Mouse (Mus musculus): Measurements from ENCODE around the gene Arl14. TPM values are rescaled to one million over a fixed set of nuclear protein-coding genes. Genes with fewer than 3 reads are reported as not detected.
A peak's percentile ranks its signal among the peaks of the same experiment; 100 is the strongest.
"Not testable (repeated sequence)": the region's sequence is repeated elsewhere in the genome, so short reads cannot be mapped to it uniquely, and the experiment has no call there.

Gene Arl14
- polyA plus RNA-seq, 1 experiment from 2014 or later = not detected

DNA sequence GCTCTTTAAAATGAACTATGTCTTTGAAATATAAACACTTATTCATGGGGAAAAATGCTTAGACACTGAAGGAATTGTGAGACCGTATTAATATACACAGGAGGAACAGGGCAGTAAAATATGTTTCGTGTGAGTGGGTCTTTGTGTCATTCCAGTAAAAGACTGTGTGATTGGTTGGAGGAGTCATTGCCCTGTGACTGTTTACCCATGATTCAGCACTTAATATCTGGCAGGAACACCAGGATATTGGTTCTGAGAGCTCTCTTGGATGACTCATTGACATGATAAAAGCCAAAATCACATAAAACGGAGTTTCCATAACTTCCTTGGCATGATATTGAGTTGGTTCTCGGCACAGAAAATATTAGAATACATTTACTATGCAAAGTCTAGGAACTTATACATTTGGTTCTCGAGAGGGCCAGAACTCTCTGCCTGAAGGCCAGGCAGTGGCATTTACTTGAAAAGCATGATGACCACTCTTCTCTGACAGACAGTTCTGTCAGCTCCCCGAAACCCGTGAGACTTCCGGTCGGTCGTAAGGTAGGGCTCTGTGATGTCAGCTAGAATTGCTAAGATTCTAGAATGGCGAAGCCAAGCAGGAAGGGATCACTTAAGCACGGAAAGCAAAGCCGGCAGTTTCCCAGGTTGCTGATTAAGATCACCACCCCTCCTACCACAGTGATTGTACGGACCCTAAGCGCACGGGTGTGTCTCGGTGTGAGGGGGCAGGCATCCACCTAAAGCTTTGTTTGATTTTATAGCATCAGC lies 31.1 kb downstream of the Arl14 start:
- H3K9me3 ChIP-seq = no peaks in the 10 kb centered on the region
- no peak for ATAC-seq (replicated peaks)
- WGBS = 93% methylated on average over 17 of the region's 17 CpGs

GRCm38 (mm10) chr3:69254676-69255075 lies 32.5 kb downstream of the Arl14 start:
- Histone ChIP-seq H3K9ac (replicated peaks) (no peak overlapping the region), H3K27ac (replicated peaks) (no peak overlapping the region), H3K9me3 (no peaks in the 10 kb centered on the region), H3K27me3 (no peaks in the 10 kb centered on the region), H3K4me1 (no peaks in the 10 kb centered on the region), H3K4me2 (replicated peaks) (no peak overlapping the region), H3K4me3 (no peak overlapping the region), H3K36me3 (no peaks in the 10 kb centered on the region)
- ATAC-seq (replicated peaks) = no peak
- 30% methylated on average over 7 of the region's 7 CpGs for WGBS

More for the DNA sequence above, 31.1 kb downstream of the Arl14 start:
- H3K27ac ChIP-seq (replicated peaks) = no peak overlapping the region
- H3K36me3 ChIP-seq = no peaks in the 10 kb centered on the region
- H3K4me3 ChIP-seq = no peak overlapping the region
- no peaks in the 10 kb centered on the region for H3K4me1 ChIP-seq
- no peak overlapping the region for H3K4me2 ChIP-seq (replicated peaks)
- no peaks in the 10 kb centered on the region for H3K27me3 ChIP-seq
- no peak overlapping the region for H3K9ac ChIP-seq (replicated peaks)

- Histone ChIP-seq H3K4me3 (no peak overlapping the region), H3K9ac (replicated peaks) (no peak overlapping the region), H3K27ac (replicated peaks) (no peak overlapping the region), H3K4me2 (replicated peaks) (no peak overlapping the region), H3K27me3 (no peaks in the 10 kb centered on the region), H3K4me1 (no peaks in the 10 kb centered on the region), H3K36me3 (no peaks in the 10 kb centered on the region), H3K9me3 (no peaks in the 10 kb centered on the region)
- 7% methylated on average over 2 of the region's 2 CpGs for WGBS
- ATAC-seq (replicated peaks) = peak; percentile 77; the same call in 1 of the 2 replicates
Observed at GRCm38 (mm10) chr3:69257049-69257699, 35.0 kb downstream of the Arl14 start.

- no peak for ATAC-seq (replicated peaks)
- Histone ChIP-seq H3K4me1 (no peaks in the 10 kb centered on the region), H3K4me3 (no peak overlapping the region), H3K9me3 (no peaks in the 10 kb centered on the region), H3K27me3 (no peaks in the 10 kb centered on the region), H3K27ac (replicated peaks) (no peak overlapping the region), H3K9ac (replicated peaks) (no peak overlapping the region), H3K4me2 (replicated peaks) (no peak overlapping the region), H3K36me3 (no peaks in the 10 kb centered on the region)
- WGBS = 87% methylated on average over 7 of the region's 7 CpGs
Observed at GRCm38 (mm10) chr3:69263010-69263643, 40.9 kb downstream of the Arl14 start.

DNA sequence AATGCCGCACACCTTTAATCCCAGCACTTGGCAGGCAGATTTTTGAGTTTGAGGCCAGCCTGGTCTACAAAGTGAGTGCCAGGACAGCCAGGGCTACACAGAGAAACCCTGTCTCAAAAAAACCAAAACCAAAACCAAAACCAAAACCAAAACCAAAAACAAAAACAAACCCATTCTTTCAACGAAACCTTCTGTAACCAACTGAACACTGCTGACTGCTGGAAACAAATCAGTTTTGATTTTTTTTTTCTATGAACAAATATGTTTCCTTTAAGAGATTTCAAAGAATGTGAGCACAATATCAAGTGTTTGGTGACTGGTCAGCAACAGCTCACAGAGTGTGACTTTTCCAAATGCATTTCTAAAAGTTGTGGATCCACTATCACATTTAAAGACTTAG lies 42.1 kb downstream of the Arl14 start:
- H3K27me3 ChIP-seq; ATAC-seq (replicated peaks); H3K4me1 ChIP-seq; H3K36me3 ChIP-seq; H3K27ac ChIP-seq (replicated peaks); H3K4me2 ChIP-seq (replicated peaks); H3K9me3 ChIP-seq; H3K4me3 ChIP-seq; H3K9ac ChIP-seq (replicated peaks): not testable (repeated sequence)
- WGBS = 87% methylated on average over 2 of the region's 2 CpGs

DNA sequence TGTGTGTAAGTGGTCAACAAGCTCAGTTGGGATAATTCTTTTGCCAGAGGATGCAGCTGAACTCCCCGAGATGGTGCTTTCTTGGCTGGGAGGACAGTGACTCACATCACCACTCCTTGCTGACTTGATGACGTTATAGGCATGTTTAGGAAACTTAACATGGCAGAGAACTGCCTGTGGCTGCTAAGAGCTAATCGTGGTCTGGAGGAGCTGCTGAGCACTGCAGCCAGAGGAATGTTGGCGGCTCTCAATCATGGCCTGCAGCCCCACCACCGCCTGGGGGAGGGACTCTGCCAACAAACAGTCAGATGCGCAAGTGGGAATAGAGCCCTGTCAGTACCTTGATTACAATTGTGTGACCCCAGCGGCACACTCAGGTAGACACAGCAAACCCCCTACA lies 49.6 kb downstream of the Arl14 start:
- Histone ChIP-seq H3K9ac (replicated peaks) (no peak overlapping the region), H3K36me3 (no peaks in the 10 kb centered on the region), H3K27me3 (no peaks in the 10 kb centered on the region), H3K27ac (replicated peaks) (no peak overlapping the region), H3K9me3 (no peaks in the 10 kb centered on the region), H3K4me1 (peaks cover 10% of the 10 kb centered on the region), H3K4me2 (replicated peaks) (no peak overlapping the region), H3K4me3 (no peak overlapping the region)
- no peak for ATAC-seq (replicated peaks)
- 72% methylated on average over 7 of the region's 7 CpGs for WGBS

Other genes starting within 250 kb of the Arl14 start
- gene Ift80, start 217.8 kb upstream of the Arl14 start, polyA plus RNA-seq (2015; fragmentation: Nextera tagmentation; extraction: Ambion mirVana) = 10.9 and 11.7 TPM in 2 replicates
- gene Smc4, start 217.7 kb upstream of the Arl14 start, polyA plus RNA-seq (2015; fragmentation: Nextera tagmentation; extraction: Ambion mirVana) = 102 and 106 TPM in 2 replicates
- gene Trim59, start 177.7 kb upstream of the Arl14 start, polyA plus RNA-seq (2015; fragmentation: Nextera tagmentation; extraction: Ambion mirVana) = 85.1 and 85.4 TPM in 2 replicates
- 41.9 and 42.9 TPM in 2 replicates for gene Kpna4, start 95.3 kb upstream of the Arl14 start, polyA plus RNA-seq (2015; fragmentation: Nextera tagmentation; extraction: Ambion mirVana)
- gene Ppm1l, start 94.4 kb downstream of the Arl14 start, polyA plus RNA-seq (2015; fragmentation: Nextera tagmentation; extraction: Ambion mirVana) = 26.2 and 27.7 TPM in 2 replicates

Measured in forebrain, embryonic 15.5 days (tissue).